Mouse (Mus musculus): Measurements from ENCODE around the gene Olfr525.

The Olfr525 gene

DNA sequence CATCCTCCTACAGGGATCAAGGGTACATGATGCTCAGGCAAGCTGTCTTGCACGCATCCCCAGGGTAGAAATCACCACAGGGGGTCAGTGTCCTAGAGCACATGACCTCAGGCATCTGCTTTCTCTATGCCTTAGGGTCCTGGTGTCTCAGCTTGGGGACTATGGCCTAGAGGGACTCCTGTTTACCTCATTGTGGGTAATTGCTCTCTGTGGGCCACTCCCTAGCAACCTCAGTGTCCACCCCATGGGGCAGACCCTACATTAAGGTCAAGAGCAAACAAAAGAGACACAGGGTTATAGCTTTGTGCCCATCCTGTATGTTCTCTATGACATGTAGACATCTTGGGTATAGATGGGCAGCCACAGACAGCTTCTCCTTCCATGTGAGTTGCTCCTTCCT is at the start of gene Olfr525:
Gene Olfr525 (plus strand): TSS at position 301 of the 400 bp plus-strand sequence.
- peak; percentile 12 for DNase-seq (ENCODE audit: low read depth, low spot score)

DNA sequence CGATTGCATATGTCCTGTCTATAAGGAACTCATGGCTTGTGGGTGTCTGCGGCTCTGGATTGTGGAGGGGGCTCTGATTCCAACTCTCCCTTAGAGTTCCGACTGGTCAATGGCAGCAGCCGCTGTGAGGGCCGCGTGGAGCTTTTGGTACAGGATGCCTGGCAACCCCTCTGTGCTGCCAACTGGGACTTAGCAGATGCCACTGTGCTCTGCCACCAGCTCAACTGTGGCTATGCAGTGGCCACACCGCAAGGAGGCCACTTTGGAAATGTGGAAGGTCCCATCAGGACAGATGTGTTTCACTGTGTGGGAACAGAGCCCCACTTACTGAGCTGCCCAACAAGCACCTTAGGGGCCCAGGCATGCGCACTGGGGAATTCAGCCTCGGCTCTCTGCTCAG is 24.9 kb upstream of the Olfr525 start:
- DNase-seq (ENCODE audit: low read depth, low spot score), result no peak

DNA sequence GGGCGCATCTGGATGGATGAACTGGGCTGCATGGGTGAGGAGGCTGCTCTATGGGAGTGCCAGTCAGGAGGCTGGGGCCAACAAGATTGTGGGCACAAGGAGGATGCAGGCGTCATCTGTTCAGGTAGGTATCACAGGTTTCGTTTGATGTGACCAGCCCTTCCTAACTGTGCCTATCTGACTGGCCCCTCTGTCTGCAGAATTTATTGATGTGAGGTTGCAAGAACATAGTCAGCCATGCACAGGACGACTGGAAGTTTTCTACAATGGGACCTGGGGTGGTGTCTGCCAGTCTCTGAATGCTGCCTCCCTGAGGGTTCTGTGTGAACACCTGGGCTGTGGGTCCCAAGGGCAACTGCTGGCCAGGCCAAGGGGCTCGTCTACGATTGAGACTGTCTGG is 23.8 kb upstream of the Olfr525 start:
- no peak for DNase-seq (ENCODE audit: low read depth, low spot score)

DNA sequence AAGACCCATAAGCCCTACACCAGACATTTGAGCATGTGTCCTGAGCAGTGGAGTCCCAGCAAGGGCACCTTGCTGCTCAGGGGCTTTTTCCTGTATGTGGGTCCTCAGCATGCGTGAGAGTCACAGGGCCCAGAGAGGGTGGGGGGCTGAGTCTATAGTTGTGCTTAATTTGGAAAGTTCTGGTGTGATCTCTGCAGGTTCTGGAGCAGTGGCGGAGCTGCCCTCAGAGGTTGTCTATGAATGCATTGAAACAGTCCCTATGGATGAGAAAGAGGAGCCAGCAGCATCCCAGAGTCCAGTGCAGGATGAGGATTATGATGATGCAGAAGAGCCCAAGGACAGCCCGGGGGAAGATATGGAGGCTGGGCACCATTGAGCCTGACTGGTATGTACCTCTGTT is 21.2 kb upstream of the Olfr525 start:
- DNase-seq (ENCODE audit: low read depth, low spot score), result no peak

DNA sequence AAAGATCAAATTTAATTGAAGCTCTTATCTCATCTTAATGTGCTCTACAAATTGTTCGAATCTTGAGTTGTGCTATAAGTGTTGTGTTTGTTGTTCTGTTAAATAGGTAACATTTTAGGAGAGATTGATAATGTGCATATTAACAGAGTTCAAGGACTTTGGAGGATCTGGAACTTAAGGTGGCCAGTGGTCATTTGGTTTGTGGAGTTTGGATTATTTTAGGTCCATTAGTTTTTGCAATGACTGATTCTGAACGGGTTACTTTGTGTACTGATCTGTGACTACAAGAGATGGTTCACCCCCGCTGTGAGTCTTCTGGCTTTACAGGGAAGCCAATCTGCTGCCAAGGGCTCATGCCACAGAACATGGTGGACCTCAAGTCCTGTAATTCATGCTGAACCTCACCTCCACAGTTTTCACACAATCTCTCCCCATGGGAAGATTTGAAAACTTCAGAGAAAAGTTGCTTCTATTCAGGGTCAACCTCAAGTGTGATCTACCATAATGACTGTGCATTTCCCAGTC is 735 bp upstream of the Olfr525 start:
- no peak for DNase-seq (ENCODE audit: low read depth, low spot score)

DNA sequence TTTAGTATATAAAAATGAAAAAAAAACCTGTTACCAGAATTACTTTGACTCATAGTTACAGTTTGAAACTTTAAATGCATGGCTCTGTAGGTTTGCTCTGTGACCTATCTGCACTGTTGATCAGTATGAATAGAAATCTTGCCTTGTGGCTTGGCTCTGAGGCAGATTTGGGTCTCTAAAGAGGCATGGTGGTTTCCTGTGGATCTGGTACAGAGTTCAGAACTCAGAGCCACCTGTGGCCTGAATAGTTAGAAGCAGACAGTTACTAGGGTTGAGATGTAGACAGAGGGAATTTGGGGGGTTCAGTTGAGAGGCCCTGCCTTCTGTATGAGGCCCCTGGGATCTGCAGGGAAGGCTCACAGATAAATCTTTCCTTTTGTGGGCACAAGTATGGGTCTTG is 477 bp downstream of the Olfr525 start:
- peak; percentile 61 for DNase-seq (ENCODE audit: low read depth, low spot score)

DNA sequence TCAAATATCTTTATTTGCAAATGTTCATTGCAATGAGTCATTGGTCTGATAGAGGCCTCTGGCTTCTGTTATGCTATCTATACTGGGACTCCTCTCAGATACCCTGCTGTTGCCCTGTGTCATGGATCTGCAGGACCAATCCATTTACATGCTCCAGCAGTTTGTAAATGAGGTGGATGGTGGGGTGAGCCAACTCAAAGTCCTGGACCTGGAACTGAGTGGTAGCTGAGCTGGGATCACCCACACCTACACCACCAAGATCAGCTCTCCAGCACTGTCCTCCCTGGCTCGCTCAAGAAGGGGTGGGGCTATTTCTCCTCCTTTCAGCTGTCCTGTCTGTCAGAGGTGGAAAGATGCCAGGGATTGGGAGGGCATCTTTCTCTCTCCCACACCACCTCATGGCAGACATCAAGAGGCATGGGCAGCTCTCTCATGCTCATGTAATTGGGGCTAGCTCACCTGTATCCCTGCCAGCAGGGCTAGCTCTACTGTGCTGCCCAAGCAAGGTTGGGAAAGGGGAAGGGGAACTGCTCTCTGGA is 9.2 kb downstream of the Olfr525 start:
- no peak for DNase-seq (ENCODE audit: low read depth, low spot score)

DNA sequence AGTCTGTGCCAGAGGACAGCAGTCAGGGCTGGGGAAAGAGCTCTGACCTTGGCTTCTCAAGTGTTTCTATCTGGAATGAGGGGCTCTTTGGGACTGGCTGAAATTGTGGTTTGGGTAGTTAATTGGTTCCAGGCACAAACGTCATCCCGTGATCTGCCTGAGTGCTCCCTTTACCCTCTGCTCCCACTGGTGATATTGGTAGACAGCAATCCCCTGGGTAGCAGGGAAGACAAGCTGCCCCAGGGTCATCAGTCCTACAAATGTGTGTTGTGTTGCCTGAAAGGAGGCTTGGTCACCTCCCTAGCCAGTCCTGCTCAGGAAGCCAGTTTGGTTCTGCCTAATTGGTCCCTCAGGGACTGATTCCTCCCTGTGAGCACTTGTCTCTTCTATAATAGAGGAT is 13.1 kb downstream of the Olfr525 start, which contains the start of gene Olfr527:
Gene Olfr527 (plus strand): TSS at position 301 of the 400 bp plus-strand sequence.
- no peak for DNase-seq (ENCODE audit: low read depth, low spot score)

DNA sequence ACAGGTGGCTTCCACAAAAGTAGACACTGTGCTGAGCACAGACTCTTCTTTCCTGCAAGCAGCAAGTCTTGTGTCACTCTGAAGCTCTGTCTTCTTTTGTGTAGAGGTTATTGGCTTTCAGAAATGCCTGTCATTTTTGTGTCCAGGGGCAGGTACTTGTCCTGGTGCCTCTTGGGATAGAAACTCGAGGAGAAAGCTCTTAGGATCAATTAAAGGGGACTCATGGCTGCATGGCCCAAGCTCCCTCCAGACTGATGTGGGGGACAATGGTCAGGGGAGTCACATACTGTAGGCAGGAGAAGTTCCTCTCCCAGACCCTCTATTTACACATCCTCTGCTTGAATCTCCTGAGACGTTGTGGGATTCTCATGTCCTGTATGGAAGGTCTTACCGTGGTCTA is 40.9 kb downstream of the Olfr525 start, which contains the start of gene Olfr60:
Gene Olfr60 (minus strand): TSS at position 101 of the 400 bp plus-strand sequence.
- DNase-seq (ENCODE audit: low read depth, low spot score), result no peak

DNA sequence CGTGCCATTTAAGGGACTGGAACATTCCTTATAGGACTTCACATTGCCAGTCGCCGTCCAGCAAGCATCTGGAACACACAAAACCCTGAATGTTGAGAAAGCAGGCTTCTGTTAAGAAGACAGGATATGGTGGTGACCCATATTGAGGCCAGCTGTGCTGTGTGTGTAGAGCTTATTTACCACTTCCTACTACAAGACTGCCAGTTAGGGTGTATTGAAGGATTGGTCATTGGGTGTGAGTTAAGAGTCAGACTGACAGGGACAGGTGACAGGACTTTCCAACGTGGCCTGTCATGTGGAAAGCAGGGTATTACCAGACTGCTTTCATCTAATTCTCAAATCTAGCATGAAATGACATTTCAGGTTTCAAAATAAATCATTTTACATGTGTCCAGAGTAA is 53.6 kb downstream of the Olfr525 start:
- peak; percentile 38 for DNase-seq (ENCODE audit: low read depth, low spot score)

DNA sequence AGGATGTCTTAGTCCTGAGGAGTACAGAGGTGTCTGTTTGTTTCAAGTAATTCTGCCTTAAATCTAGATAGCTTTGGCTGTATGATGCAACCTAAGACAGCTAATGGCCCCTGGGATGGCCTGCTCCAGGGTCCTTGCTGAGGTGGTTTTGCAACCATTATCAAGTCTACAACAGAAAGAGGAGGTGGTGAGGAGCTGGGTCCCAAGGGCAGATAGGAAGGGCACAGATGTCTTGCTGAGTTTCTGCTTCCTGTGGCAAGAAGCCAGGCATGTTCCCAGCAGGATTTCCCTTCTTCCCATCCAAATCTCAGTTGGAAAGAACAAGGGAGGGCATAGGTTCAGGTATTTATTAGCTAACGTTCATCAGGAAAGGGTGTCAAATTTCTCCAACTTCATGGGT is 55.6 kb downstream of the Olfr525 start, which contains the start of gene Olfr530:
Gene Olfr530 (minus strand): TSS at position 101 of the 400 bp plus-strand sequence.
- DNase-seq (ENCODE audit: low read depth, low spot score), result no peak

DNA sequence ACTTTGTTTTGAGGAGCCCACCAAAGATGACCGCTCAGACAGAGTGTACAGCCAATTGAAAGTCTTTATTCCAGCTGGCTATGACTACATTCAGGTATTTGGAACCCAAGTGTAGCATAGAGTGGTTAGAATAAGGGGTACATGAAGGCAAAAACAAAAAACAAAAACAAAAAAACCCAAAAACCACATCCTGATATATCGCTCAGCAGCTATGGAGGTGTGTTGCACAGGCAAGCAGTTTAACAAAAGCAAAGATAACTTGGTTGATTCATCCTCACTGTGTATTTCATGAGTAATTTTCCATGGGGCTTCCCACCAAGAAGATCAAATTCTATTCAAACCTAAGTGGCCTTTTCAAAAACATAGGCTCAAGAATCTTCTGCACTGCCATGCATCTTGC is 56.3 kb downstream of the Olfr525 start:
- peak; percentile 14 for DNase-seq (ENCODE audit: low read depth, low spot score)

All from CD4-positive, CD25-positive, alpha-beta regulatory T cell, adult 2 months (primary cell).